Mouse (Mus musculus): ENCODE data around the gene Gm49711. TPM values are rescaled to one million over a fixed set of nuclear protein-coding genes. Genes with fewer than 3 reads are reported as not detected.

The Gm49711 gene
- polyA plus RNA-seq, 1 experiment from 2014 or later: 0.18 TPM

DNA sequence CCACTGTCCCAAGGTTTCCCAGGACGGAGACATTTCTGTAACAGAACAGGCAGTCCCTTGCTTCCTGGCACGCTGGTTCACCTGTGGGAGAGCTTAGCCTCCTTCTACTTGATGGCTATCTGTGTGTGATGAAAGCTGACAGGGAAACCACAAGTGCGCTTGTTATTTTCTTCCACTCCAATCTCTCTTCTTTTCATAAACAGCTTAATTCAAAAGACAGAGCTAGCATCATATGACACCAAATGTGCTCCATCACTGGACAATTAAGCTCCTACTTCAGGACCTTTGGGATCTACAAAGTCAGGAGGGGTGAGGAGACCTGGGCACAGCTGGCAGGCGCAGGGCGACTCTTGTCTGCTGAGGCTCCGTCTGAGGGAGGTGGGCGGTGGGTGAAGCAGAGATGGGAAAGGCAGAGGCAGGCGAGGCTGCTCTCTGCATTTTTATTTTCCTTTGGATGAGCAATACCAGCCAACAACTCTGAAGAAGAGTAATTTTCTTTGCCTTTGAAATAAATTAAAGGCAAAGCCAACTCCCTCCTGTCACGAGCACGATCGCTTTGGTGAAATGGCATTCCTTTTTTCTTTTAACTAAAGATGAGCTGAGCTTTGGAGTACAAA is 76.1 kb downstream of the Gm49711 start:
- Histone ChIP-seq H3K9me3 (no peaks in the 10 kb centered on the region), H3K9ac (no peak overlapping the region), H3K4me3 (no peak overlapping the region), H3K27ac (no peak overlapping the region), H3K36me3 (no peaks in the 10 kb centered on the region), H3K4me2 (replicated peaks) (no peak overlapping the region), H3K27me3 (no peaks in the 10 kb centered on the region), H3K4me1 (peaks cover 7% of the 10 kb centered on the region)
- no peak for ATAC-seq (ENCODE audit: low FRiP score, low read depth)
- 77% methylated on average over 11 of the region's 11 CpGs for WGBS

DNA sequence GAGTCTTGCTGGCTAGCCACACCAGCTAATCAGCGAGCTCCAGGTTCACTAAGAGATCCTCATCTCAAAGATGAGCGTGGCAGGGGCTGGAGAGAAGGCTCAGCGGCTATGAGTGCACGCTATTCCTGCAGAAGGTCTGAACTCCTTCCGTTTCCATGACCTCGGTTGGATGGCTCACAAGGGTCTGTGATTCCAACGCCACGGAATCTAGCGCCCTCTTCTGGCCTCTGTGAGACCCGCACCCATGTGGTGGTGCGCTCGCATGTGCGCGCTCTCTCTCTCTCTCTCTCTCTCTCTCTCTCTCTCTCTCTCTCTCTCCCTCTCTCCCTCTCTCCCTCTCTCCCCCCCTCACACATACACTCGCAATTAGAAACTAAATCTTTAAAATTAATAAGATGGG is 78.2 kb downstream of the Gm49711 start:
- peaks cover 18% of the 10 kb centered on the region for H3K4me1 ChIP-seq
- no peak for ATAC-seq (ENCODE audit: low FRiP score, low read depth)
- no peak overlapping the region for H3K27ac ChIP-seq
- H3K36me3 ChIP-seq: no peaks in the 10 kb centered on the region
- H3K4me3 ChIP-seq: no peak overlapping the region
- no peaks in the 10 kb centered on the region for H3K27me3 ChIP-seq
- H3K9me3 ChIP-seq: no peaks in the 10 kb centered on the region
- 96% methylated on average over 15 of the region's 15 CpGs for WGBS
- no peak overlapping the region for H3K9ac ChIP-seq
- H3K4me2 ChIP-seq (replicated peaks): no peak overlapping the region

DNA sequence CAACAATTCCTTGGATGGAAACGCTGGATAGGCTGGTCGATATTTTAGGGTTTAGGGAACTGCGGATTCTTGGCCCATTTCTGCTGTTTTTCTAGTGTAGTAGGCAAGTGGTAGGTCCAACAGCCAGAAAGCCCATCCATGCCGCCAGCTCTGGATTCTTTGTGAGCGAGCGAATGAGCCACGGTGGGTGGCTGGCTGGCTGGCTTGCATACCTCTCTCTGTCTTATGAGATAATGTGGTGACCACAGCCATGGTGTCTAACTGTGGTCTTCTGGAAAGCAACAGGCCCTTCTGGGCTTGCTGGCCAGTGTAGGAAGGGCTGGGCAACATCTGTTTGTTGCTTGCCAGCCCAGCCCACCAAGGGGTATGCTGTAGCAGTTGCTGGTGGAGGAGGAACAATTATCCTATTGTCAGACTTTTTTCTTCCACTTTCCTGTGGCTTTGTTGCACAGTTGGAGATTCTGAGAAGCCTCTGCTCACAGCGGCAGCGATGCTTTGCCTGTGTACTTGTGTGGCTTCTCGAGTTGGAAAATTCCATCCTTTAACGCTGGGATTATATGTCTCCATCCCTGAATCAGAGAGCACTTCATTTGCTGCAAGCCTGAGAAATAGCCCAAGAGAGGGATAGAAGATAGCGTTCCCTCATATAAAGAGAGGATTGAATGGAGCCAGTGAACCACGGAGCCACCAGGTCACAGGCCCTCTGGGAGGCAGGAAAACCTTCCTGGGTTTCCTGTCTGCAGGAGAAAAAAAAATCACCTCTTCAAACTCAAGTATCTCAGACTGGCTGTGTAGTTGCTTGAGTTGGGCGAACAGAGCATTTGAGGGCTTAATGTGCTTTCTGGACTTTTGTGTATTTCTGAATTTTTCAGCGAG is 81.5 kb downstream of the Gm49711 start:
- ATAC-seq (ENCODE audit: low FRiP score, low read depth): peak; percentile 57
- no peak overlapping the region for H3K4me2 ChIP-seq (replicated peaks)
- 63% methylated on average over 15 of the region's 15 CpGs for WGBS

DNA sequence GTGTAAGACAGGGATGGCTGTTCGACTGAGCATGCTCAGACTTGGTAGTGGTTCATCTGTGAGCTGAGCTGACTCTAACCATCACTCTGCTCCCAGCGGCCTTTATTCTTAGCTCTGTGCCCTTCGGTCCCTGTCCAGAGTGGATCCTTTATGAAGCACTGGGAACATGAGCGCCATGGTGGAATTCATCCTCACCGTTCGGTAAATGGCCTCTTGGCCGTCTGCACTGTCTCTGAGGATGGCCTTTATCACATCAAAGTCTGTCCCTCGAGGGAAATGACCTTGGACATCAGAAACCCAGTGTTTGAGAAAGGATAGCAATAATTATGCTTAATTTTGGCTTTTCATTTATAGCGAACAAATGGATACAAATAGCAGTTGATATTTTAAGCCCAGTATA is 82.2 kb downstream of the Gm49711 start:
- ATAC-seq (ENCODE audit: low FRiP score, low read depth): no peak
- no peaks in the 10 kb centered on the region for H3K36me3 ChIP-seq
- H3K4me3 ChIP-seq: no peak overlapping the region
- H3K9ac ChIP-seq: no peak overlapping the region
- no peak overlapping the region for H3K4me2 ChIP-seq (replicated peaks)
- WGBS: 87% methylated on average over 9 of the region's 9 CpGs
- H3K27ac ChIP-seq: peak overlapping the region; percentile 61; the same call in 1 of the 2 replicates
- H3K4me1 ChIP-seq: peaks cover 18% of the 10 kb centered on the region
- H3K27me3 ChIP-seq: no peaks in the 10 kb centered on the region
- H3K9me3 ChIP-seq: no peaks in the 10 kb centered on the region

More for the DNA sequence above, 81.5 kb downstream of the Gm49711 start:
- Histone ChIP-seq H3K9ac (no peak overlapping the region), H3K4me3 (no peak overlapping the region), H3K9me3 (no peaks in the 10 kb centered on the region), H3K27ac (peak overlapping the region; percentile 61; the same call in 1 of the 2 replicates), H3K4me1 (peaks cover 18% of the 10 kb centered on the region), H3K27me3 (no peaks in the 10 kb centered on the region), H3K36me3 (no peaks in the 10 kb centered on the region)

DNA sequence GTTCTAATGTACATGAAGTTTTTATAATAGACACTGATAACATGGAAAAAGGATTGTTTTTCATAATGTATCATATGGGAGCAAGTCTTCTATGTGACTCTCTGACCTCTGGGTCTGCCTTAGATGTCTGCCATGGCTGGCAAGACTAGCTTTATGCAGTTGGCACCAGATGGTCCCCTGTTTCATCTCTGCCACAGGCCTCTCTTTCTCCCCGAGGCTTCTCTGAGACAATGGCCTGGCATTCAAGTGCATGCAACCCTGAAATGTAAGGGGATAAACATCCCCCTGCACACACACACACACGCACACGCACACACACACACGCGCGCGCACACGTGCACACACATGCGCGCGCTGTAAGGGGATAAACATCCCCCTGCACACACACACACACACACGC is 82.9 kb downstream of the Gm49711 start:
- Histone ChIP-seq H3K36me3 (no peaks in the 10 kb centered on the region), H3K27me3 (no peaks in the 10 kb centered on the region), H3K4me3 (no peak overlapping the region), H3K27ac (no peak overlapping the region), H3K9ac (no peak overlapping the region), H3K4me2 (replicated peaks) (no peak overlapping the region), H3K4me1 (peaks cover 18% of the 10 kb centered on the region), H3K9me3 (no peaks in the 10 kb centered on the region)
- no peak for ATAC-seq (ENCODE audit: low FRiP score, low read depth)
- 95% methylated on average over 12 of the region's 12 CpGs for WGBS

DNA sequence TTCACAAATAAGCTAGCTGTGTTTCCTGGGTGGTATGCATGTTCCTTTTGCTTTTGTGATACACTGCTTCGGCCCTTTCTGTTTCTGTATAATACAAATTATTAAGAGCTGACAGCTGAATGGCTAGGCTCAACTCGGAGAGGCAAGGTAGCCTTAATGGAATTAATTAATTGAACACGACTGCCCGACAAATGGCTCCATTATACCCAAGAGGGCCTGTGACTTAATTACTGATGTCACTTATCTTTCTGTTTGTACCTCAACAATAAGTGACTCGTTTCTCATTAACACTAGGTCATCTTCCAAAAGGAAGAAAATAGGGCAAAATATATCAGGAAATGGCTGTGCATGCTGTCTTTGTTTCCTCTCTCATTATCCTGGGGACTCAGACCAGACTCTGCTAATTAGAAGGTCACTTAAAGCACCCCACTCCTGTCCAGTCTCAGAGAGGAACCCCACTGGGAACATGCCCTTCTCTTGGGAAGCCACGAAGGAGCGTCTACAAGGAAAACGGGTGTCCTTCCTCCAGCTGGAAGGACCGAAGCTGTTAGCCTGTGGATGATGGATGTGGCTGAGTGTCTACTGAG is 84.4 kb downstream of the Gm49711 start:
- 63% methylated on average over 9 of the region's 9 CpGs for WGBS
- H3K9me3 ChIP-seq: no peaks in the 10 kb centered on the region
- H3K4me1 ChIP-seq: peaks cover 25% of the 10 kb centered on the region
- ATAC-seq (ENCODE audit: low FRiP score, low read depth): no peak
- H3K4me3 ChIP-seq: no peak overlapping the region
- H3K27me3 ChIP-seq: no peaks in the 10 kb centered on the region
- H3K9ac ChIP-seq: no peak overlapping the region
- no peak overlapping the region for H3K27ac ChIP-seq
- no peak overlapping the region for H3K4me2 ChIP-seq (replicated peaks)
- H3K36me3 ChIP-seq: no peaks in the 10 kb centered on the region

DNA sequence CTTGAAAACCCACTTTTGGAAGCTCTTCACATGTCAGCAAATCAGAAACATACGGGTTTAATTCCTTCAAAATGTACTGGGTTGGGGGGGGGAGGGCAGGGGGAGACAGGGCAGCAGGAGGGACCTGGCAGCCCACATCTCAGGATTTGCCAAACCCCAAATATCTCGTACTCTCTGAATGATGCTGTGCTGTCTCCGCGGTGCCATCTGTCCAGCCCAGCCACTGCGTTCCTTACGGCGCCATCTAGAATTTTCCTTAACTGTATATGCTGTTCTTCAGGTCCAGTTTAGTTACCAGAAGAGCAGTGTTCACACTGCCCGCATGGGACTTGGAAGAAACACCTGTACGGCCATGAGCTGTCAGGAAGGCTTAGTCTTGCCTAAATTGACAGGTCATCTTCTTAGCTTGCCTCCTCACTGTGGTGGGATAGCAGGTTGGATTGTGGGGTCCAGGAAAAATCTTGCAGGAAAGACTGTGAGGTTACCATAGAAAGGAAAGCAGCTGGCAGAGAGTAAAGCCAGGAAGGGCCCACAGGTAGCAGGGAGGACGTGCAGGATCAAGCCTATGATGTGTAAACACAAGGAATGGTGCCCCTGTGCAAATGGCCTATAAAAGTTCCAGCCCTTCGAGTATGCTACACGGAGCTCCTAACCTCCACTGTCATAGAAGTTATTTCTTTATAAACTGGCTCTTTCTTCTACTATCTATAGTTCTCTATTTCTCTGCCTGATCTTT is 89.7 kb downstream of the Gm49711 start:
- no peak overlapping the region for H3K27ac ChIP-seq
- no peak overlapping the region for H3K4me3 ChIP-seq
- no peak for ATAC-seq (ENCODE audit: low FRiP score, low read depth)
- 79% methylated on average over 12 of the region's 12 CpGs for WGBS
- H3K36me3 ChIP-seq: no peaks in the 10 kb centered on the region
- no peak overlapping the region for H3K9ac ChIP-seq
- peaks cover 18% of the 10 kb centered on the region for H3K4me1 ChIP-seq
- H3K4me2 ChIP-seq (replicated peaks): no peak overlapping the region
- no peaks in the 10 kb centered on the region for H3K27me3 ChIP-seq
- H3K9me3 ChIP-seq: no peaks in the 10 kb centered on the region

DNA sequence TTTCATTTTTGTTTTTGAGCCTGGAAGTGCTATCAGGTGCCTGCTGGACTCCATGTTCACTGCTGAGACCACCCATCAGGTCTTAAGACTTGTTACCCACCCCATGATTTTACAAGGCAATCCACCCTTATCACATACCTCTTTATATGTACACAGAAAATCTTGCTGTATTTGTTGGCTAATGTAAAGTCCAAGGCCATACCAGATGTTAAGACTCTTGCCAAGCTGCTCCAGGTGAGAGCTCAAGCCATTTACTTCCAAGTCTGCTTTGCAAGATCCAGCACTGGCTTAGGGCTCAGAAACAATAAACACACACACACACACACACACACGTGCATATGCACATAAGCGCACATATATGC is 90.2 kb downstream of the Gm49711 start:
- no peaks in the 10 kb centered on the region for H3K36me3 ChIP-seq
- WGBS: 76% methylated on average over 2 of the region's 2 CpGs
- no peak overlapping the region for H3K27ac ChIP-seq
- no peak overlapping the region for H3K4me3 ChIP-seq
- no peak overlapping the region for H3K4me2 ChIP-seq (replicated peaks)
- no peak for ATAC-seq (ENCODE audit: low FRiP score, low read depth)
- H3K9me3 ChIP-seq: no peaks in the 10 kb centered on the region
- H3K9ac ChIP-seq: no peak overlapping the region
- no peaks in the 10 kb centered on the region for H3K27me3 ChIP-seq
- H3K4me1 ChIP-seq: peaks cover 22% of the 10 kb centered on the region

DNA sequence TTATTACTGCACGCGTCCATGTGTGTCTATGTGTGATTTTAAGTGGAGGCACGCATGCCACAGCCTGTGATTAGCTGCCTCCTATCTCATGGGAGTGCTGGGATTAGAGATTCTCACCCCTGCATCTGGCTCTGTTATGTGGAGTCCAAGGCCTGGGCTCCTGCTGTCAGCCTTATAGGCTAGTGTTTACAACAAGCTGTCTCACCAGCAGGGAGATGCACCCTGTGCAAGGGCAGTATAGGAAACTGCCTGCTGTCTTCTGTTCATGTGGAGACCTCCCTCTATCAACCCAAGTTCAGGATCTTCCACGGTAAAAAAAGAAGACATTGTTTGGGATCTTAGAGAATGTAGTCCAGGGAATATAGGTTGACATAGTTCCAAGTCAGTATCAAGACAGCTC is 92.9 kb downstream of the Gm49711 start:
- no peak overlapping the region for H3K27ac ChIP-seq
- 61% methylated on average over 4 of the region's 4 CpGs for WGBS
- no peak for ATAC-seq (ENCODE audit: low FRiP score, low read depth)
- no peak overlapping the region for H3K4me2 ChIP-seq (replicated peaks)
- H3K4me1 ChIP-seq: peaks cover 28% of the 10 kb centered on the region
- no peaks in the 10 kb centered on the region for H3K9me3 ChIP-seq
- H3K36me3 ChIP-seq: no peaks in the 10 kb centered on the region
- H3K4me3 ChIP-seq: no peak overlapping the region
- no peak overlapping the region for H3K9ac ChIP-seq
- H3K27me3 ChIP-seq: no peaks in the 10 kb centered on the region

DNA sequence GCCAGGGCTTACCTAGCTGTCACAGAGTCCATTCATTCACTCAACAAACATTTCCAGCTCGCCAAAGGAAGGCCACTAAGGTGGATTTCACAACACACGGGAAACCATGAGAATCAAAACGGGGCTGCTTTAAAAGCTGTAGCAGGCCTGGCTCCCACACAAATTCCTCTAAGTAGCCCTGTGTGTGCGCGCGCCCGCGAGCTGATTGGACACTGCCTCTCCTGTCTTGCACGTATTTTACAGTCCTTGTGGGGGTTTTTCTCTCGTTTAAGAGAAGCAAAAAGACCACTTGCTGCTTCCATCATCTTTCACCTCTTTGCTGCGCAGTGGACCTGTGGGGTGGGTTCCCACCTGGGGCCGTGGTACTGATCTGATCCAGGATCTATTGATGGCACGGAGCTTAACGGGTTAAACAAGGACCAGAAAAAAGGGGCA is 99.9 kb downstream of the Gm49711 start:
- 2% methylated on average over 14 of the region's 14 CpGs for WGBS
- Histone ChIP-seq H3K9ac (peak overlapping the region; percentile 64), H3K27ac (peak overlapping the region; percentile 70), H3K9me3 (no peaks in the 10 kb centered on the region), H3K27me3 (no peaks in the 10 kb centered on the region), H3K4me3 (peak overlapping the region; percentile 47), H3K4me2 (replicated peaks) (peak overlapping the region; percentile 82), H3K36me3 (no peaks in the 10 kb centered on the region), H3K4me1 (peaks cover 30% of the 10 kb centered on the region)
- peak; percentile 73 for ATAC-seq (ENCODE audit: low FRiP score, low read depth)

DNA sequence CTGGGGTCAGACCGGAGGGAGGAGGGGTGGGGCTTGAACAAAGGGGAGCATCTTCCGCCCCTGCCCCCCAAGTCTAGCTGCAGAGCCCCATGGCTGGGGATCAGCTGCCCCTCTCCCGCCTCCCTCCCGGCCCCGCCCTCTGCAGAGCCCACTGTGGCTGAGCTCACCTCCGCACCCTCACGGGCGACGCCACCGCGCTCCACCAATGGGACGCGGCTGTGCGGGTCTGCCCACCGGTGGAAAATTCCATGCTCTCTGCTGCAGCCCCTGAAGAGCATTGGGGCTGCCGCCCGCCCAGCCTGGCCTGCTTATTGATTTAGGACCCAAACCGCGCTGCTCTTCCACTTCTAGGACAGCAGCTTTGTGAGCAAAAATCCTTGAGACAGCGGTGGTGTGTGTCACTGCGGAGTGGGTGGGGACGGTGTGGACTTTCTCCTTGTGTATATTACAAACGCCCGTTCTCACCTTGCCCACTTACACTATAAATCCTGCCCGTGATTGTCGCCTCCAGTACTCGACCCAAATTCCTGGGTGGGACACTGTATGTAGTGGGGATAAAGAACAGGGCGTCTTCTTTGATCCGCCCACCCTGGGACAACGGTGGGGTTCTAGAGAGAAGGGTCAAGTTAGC is 100.5 kb downstream of the Gm49711 start:
- WGBS: 2% methylated on average over 30 of the region's 30 CpGs
- Histone ChIP-seq H3K4me1 (peaks cover 25% of the 10 kb centered on the region), H3K4me2 (replicated peaks) (peak overlapping the region; percentile 82), H3K9ac (peak overlapping the region; percentile 64), H3K27me3 (no peaks in the 10 kb centered on the region), H3K27ac (peak overlapping the region; percentile 70), H3K4me3 (peak overlapping the region; percentile 47), H3K36me3 (no peaks in the 10 kb centered on the region), H3K9me3 (no peaks in the 10 kb centered on the region)
- peak; percentile 94 for ATAC-seq (ENCODE audit: low FRiP score, low read depth)

Data from limb, embryonic 13.5 days (tissue).